Mouse (Mus musculus) ES-Bruce4 (cell line): ENCODE measurements at regions not wholly inside any gene's neighbourhood (a gene's known extent, or its start where the extent isn't known, plus 50 kb on each side); places are given as distances from the start of the nearest gene placed in this dataset.

Experiments
- H3K27ac ChIP-seq: 2 replicates; pipeline ENCODE4 v1.5.1; 2012; ENCODE audit warnings: low read length, inconsistent platforms; ENCODE audit not compliant: insufficient read depth
- H3K27me3 ChIP-seq: 2 replicates; pipeline ENCODE4 v1.6.1; 2012; ENCODE audit warnings: mild to moderate bottlenecking, low read length, inconsistent platforms; ENCODE audit not compliant: control insufficient read depth, poor library complexity, insufficient read depth, severe bottlenecking
- H3K36me3 ChIP-seq: 2 replicates; pipeline ENCODE4 v1.6.1; 2012; ENCODE audit warnings: inconsistent platforms, mild to moderate bottlenecking, low read length, moderate library complexity; ENCODE audit not compliant: control insufficient read depth, poor library complexity, insufficient read depth, severe bottlenecking
- H3K4me1 ChIP-seq: one replicate; pipeline ENCODE4 v1.8.1; 2011; ENCODE audit warnings: low read length; ENCODE audit not compliant: control insufficient read depth, insufficient read depth
- H3K4me3 ChIP-seq: 2 replicates; pipeline ENCODE4 v1.5.1; 2011; ENCODE audit warnings: low read depth, mild to moderate bottlenecking, low read length
- H3K9ac ChIP-seq: 2 replicates; pipeline ENCODE4 v1.6.1; 2012; ENCODE audit warnings: low read depth, mild to moderate bottlenecking, inconsistent platforms; ENCODE audit not compliant: poor library complexity, severe bottlenecking
- H3K9me3 ChIP-seq: replicated peaks from 2 replicates; pipeline ENCODE4 v1.6.1; 2012; ENCODE audit warnings: mild to moderate bottlenecking, low read length, inconsistent platforms; ENCODE audit not compliant: control insufficient read depth, poor library complexity, insufficient read depth, severe bottlenecking
- CTCF ChIP-seq: IDR thresholded peaks from one replicate; pipeline ENCODE4 v1.8.1; 2011; ENCODE audit warnings: low read depth, low read length
- EP300 ChIP-seq: IDR thresholded peaks from 2 replicates; pipeline ENCODE4 v1.6.1; 2011; ENCODE audit warnings: low read depth, low read length; ENCODE audit not compliant: insufficient read depth
- POLR2A ChIP-seq: IDR thresholded peaks from one replicate; pipeline ENCODE4 v1.8.1; 2011; ENCODE audit warnings: low read length; ENCODE audit not compliant: insufficient read depth

GRCm38 (mm10) chr8:59091274-59091856 is 178.9 kb upstream of the Galntl6 start:
- no peak for TF ChIP-seq CTCF
- TF ChIP-seq EP300 = no peak
- TF ChIP-seq POLR2A = no peak
- Histone ChIP-seq H3K4me3 (no peak overlapping the region), H3K4me1 (no peaks in the 10 kb centered on the region), H3K27me3 (no peaks in the 10 kb centered on the region), H3K9me3 (no peaks in the 10 kb centered on the region), H3K36me3 (no peaks in the 10 kb centered on the region), H3K27ac (no peak overlapping the region), H3K9ac (no peak overlapping the region)
